Mouse (Mus musculus) T-helper 17 cell (primary cell): ENCODE data around the gene Gm9821.

Experiments
- in situ Hi-C, 2 experiments: fragments of 300-600 bp; cut with MboI, MseI; formaldehyde crosslinking; loops; 1 replicate in 1 of 2; 2 replicates in 1 of 2; pipeline ENCODE4 v1.15.1; 2025; ENCODE audit warnings: high pct_unique_total_duplicates in 2 of 2

Gene Gm9821

GRCm38 (mm10) chr2:91965417-91965816 is 19.9 kb downstream of the Gm9821 start:
- in situ Hi-C loops = loop anchor here (25.0 kb wide), 2 partner anchors 1428 to 1472 kb away; no protein-coding TSS in a partner anchor

GRCm38 (mm10) chr2:91966367-91966766 is 20.9 kb downstream of the Gm9821 start:
- in situ Hi-C loops = loop anchor here (25.0 kb wide), 2 partner anchors 1429 to 1471 kb away; no protein-coding TSS in a partner anchor

GRCm38 (mm10) chr2:91967962-91968361 is 22.5 kb downstream of the Gm9821 start:
- in situ Hi-C loops = loop anchor here (25.0 kb wide), 2 partner anchors 1431 to 1469 kb away; no protein-coding TSS in a partner anchor

- in situ Hi-C loops = loop anchor here (25.0 kb wide), 2 partner anchors 1434 to 1466 kb away; no protein-coding TSS in a partner anchor
Observed at GRCm38 (mm10) chr2:91971231-91972097, 26.0 kb downstream of the Gm9821 start.

- in situ Hi-C loops = loop anchor here (25.0 kb wide), 2 partner anchors 1435 to 1465 kb away; no protein-coding TSS in a partner anchor
Observed at GRCm38 (mm10) chr2:91972121-91972566, 26.6 kb downstream of the Gm9821 start.

GRCm38 (mm10) chr2:91973416-91974135 is 28.1 kb downstream of the Gm9821 start:
- in situ Hi-C loops = loop anchor here (25.0 kb wide), 2 partner anchors 1436 to 1464 kb away; no protein-coding TSS in a partner anchor

GRCm38 (mm10) chr2:91975581-91976541 is 30.4 kb downstream of the Gm9821 start, which contains the start of gene Dgkz:
TSS of gene Dgkz (minus strand) at chr2:91975864.
- in situ Hi-C loops = no loop called here

GRCm38 (mm10) chr2:91977960-91978359 is 32.5 kb downstream of the Gm9821 start:
- in situ Hi-C loops = no loop called here

GRCm38 (mm10) chr2:91978547-91978946 is 33.0 kb downstream of the Gm9821 start:
- in situ Hi-C loops = no loop called here

GRCm38 (mm10) chr2:91980245-91980644 is 34.7 kb downstream of the Gm9821 start:
- in situ Hi-C loops = no loop called here

GRCm38 (mm10) chr2:91980830-91981229 is 35.3 kb downstream of the Gm9821 start:
- in situ Hi-C loops = no loop called here

GRCm38 (mm10) chr2:91984439-91984838 is 38.9 kb downstream of the Gm9821 start:
- in situ Hi-C loops = no loop called here

- in situ Hi-C loops = loop anchor here in 1 of 2 experiments (5.0 kb wide), 2 partner anchors 72 to 332 kb away; no protein-coding TSS in a partner anchor
Observed at GRCm38 (mm10) chr2:91984906-91985525, 39.5 kb downstream of the Gm9821 start.

- in situ Hi-C loops = loop anchor here in 1 of 2 experiments (5.0 kb wide), 2 partner anchors 71 to 331 kb away; no protein-coding TSS in a partner anchor
Observed at GRCm38 (mm10) chr2:91986071-91986470, 40.6 kb downstream of the Gm9821 start.

- in situ Hi-C loops = loop anchor here in 1 of 2 experiments (5.0 kb wide), 2 partner anchors 70 to 330 kb away; no protein-coding TSS in a partner anchor
Observed at GRCm38 (mm10) chr2:91987542-91987941, 42.0 kb downstream of the Gm9821 start.

GRCm38 (mm10) chr2:91989750-91990149 is 44.2 kb downstream of the Gm9821 start:
- in situ Hi-C loops = loop anchor here (5.0 to 10.0 kb wide), 4 partner anchors 65 to 328 kb away; no protein-coding TSS in a partner anchor

GRCm38 (mm10) chr2:91993409-91993808 is 47.9 kb downstream of the Gm9821 start:
- in situ Hi-C loops = loop anchor here in 1 of 2 experiments (5.0 to 10.0 kb wide), 2 partner anchors 61 to 319 kb away; no protein-coding TSS in a partner anchor

- in situ Hi-C loops = loop anchor here in 1 of 2 experiments (10.0 kb wide), 1 partner anchor 59 kb away; no protein-coding TSS in a partner anchor
Observed at GRCm38 (mm10) chr2:91996006-91996405, 50.5 kb downstream of the Gm9821 start.
